Mouse (Mus musculus) liver (tissue): ENCODE data around the gene Fam193b.

Source experiments
- DNase-seq: peaks from one replicate; pipeline ENCODE4 v3.0.0-alpha.2; 2020; ENCODE audit warnings: mixed read lengths

The Fam193b gene

GRCm38 (mm10) chr13:55525733-55526553 lies 45.0 kb downstream of the Fam193b start:
- no peak for DNase-seq

- no peak for DNase-seq
Measured at GRCm38 (mm10) chr13:55523951-55524600, 46.8 kb downstream of the Fam193b start.

- peak; percentile 54 for DNase-seq
Measured at GRCm38 (mm10) chr13:55523278-55523677, 47.6 kb downstream of the Fam193b start.

- DNase-seq: no peak
Measured at GRCm38 (mm10) chr13:55522730-55523129, 48.2 kb downstream of the Fam193b start.

GRCm38 (mm10) chr13:55519606-55520005 lies 51.3 kb downstream of the Fam193b start:
- no peak for DNase-seq

GRCm38 (mm10) chr13:55516955-55517354 lies 54.0 kb downstream of the Fam193b start:
- DNase-seq: peak; percentile 84

- no peak for DNase-seq
Measured at GRCm38 (mm10) chr13:55513828-55514227, 57.1 kb downstream of the Fam193b start.

- peak; percentile 88 for DNase-seq
Measured at GRCm38 (mm10) chr13:55513111-55513748, 57.7 kb downstream of the Fam193b start, which contains the start of gene Pdlim7. TSS of gene Pdlim7 (minus strand) at chr13:55513676.

- peak; percentile 60 for DNase-seq
Measured at GRCm38 (mm10) chr13:55512379-55513031, 58.4 kb downstream of the Fam193b start.

GRCm38 (mm10) chr13:55511492-55511861 lies 59.4 kb downstream of the Fam193b start:
- peak; percentile 47 for DNase-seq

GRCm38 (mm10) chr13:55510668-55511491 lies 60.0 kb downstream of the Fam193b start:
- peak; percentile 74 for DNase-seq

- DNase-seq: peak; percentile 23
Measured at GRCm38 (mm10) chr13:55510332-55510667, 60.6 kb downstream of the Fam193b start.

GRCm38 (mm10) chr13:55508531-55508930 lies 62.4 kb downstream of the Fam193b start:
- no peak for DNase-seq

- DNase-seq: no peak
Measured at GRCm38 (mm10) chr13:55507877-55508276, 63.0 kb downstream of the Fam193b start.

GRCm38 (mm10) chr13:55506697-55507096 lies 64.2 kb downstream of the Fam193b start:
- DNase-seq: no peak

- DNase-seq: no peak
Measured at GRCm38 (mm10) chr13:55505810-55506209, 65.1 kb downstream of the Fam193b start.

GRCm38 (mm10) chr13:55504390-55504789 lies 66.5 kb downstream of the Fam193b start:
- no peak for DNase-seq

- no peak for DNase-seq
Measured at GRCm38 (mm10) chr13:55502405-55502804, 68.5 kb downstream of the Fam193b start.

GRCm38 (mm10) chr13:55500575-55500974 lies 70.3 kb downstream of the Fam193b start:
- no peak for DNase-seq

GRCm38 (mm10) chr13:55498906-55499305 lies 72.0 kb downstream of the Fam193b start:
- DNase-seq: no peak

GRCm38 (mm10) chr13:55496661-55497060 lies 74.3 kb downstream of the Fam193b start:
- no peak for DNase-seq

- no peak for DNase-seq
Measured at GRCm38 (mm10) chr13:55495702-55496101, 75.2 kb downstream of the Fam193b start.
